Mouse (Mus musculus): ENCODE data around the gene Lsm4. TPM values are rescaled to one million over a fixed set of nuclear protein-coding genes. Genes with fewer than 3 reads are reported as not detected.
A peak's percentile ranks its signal among the peaks of the same experiment; 100 is the strongest.

Gene Lsm4
- 286 and 323 TPM in 2 replicates for polyA plus RNA-seq (2015; fragmentation: Nextera tagmentation; extraction: Ambion mirVana)

DNA sequence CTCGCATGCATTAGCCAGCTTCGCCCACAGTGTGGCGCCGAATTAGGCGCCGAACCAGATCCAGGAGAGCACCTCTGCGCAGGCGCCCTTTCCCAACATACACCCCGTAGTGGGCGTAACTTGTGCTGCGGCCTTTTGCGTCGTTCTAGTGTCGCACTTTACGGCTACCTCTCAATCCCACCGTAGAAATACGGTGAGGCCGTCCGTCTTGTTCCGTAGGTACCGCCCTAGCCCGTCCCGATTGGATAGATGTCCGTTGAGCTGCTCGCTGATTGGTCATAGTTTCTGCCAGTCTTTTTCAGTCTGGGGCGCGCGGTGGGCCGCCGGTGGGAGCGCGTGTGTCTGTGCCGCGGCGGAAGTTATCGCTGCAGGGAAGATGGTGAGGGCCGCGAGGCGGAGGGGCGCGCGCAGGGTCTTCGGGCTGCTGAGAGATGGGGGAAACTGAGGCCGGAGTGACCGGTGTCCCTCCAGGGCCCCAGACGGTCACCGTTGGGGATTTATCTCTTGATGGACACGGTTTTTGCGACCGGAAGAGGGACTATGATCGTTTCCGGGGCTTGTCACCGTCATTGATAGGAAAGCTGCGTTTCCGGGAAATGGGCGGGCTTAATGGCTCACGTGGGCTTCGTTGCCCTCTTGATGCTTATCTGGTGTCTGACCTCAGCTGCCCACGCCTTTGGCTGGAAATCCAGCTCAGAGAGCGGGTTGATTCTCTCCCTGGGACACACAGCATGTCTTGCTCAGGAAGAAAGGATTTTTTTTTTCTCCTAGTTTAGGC lies at the start of gene Lsm4:
TSS of gene Lsm4 (plus strand) at position 170 of the 778 bp plus-strand sequence.
- Histone ChIP-seq H3K9me3 (no peaks in the 10 kb centered on the region), H3K4me1 (replicated peaks) (peaks cover 19% of the 10 kb centered on the region), H3K36me3 (peaks cover 13% of the 10 kb centered on the region), H3K4me3 (replicated peaks) (peak within 1 kb of the TSS; percentile 74), H3K4me2 (replicated peaks) (peak within 1 kb of the TSS; percentile 80), H3K27me3 (replicated peaks) (no peaks in the 10 kb centered on the region), H3K27ac (peak within 1 kb of the TSS; percentile 98), H3K9ac (peak within 1 kb of the TSS; percentile 79)
- under 1% methylated on average over 60 of the region's 60 CpGs for WGBS
- peak; percentile 98 for ATAC-seq

GRCm38 (mm10) chr8:70625104-70625503 lies 47.9 kb upstream of the Lsm4 start:
- Histone ChIP-seq H3K36me3 (no peaks in the 10 kb centered on the region), H3K4me1 (replicated peaks) (peaks cover 7% of the 10 kb centered on the region; the same call in 1 of the 2 replicates), H3K4me2 (replicated peaks) (no peak overlapping the region), H3K9me3 (no peaks in the 10 kb centered on the region), H3K27me3 (replicated peaks) (no peaks in the 10 kb centered on the region), H3K9ac (no peak overlapping the region), H3K27ac (no peak overlapping the region), H3K4me3 (replicated peaks) (no peak overlapping the region)
- no peak for ATAC-seq
- 15% methylated on average over 5 of the region's 5 CpGs for WGBS

- Histone ChIP-seq H3K4me2 (replicated peaks) (no peak overlapping the region), H3K27me3 (replicated peaks) (no peaks in the 10 kb centered on the region), H3K4me3 (replicated peaks) (no peak overlapping the region), H3K4me1 (replicated peaks) (peaks cover 26% of the 10 kb centered on the region), H3K9ac (no peak overlapping the region), H3K27ac (no peak overlapping the region), H3K9me3 (no peaks in the 10 kb centered on the region), H3K36me3 (no peaks in the 10 kb centered on the region)
- ATAC-seq = no peak
- WGBS = 87% methylated on average over 5 of the region's 5 CpGs
These were observed 46.0 kb upstream of the Lsm4 start for GRCm38 (mm10) chr8:70627041-70627440.

- Histone ChIP-seq H3K4me2 (replicated peaks) (peak overlapping the region; percentile 84), H3K4me1 (replicated peaks) (peaks cover 35% of the 10 kb centered on the region), H3K9me3 (no peaks in the 10 kb centered on the region), H3K36me3 (no peaks in the 10 kb centered on the region), H3K27ac (no peak overlapping the region), H3K4me3 (replicated peaks) (no peak overlapping the region; the same call in 1 of the 2 replicates), H3K27me3 (replicated peaks) (no peaks in the 10 kb centered on the region), H3K9ac (no peak overlapping the region)
- no peak for ATAC-seq
- 58% methylated on average over 7 of the region's 7 CpGs for whole genome bisulfite sequencing
These were observed 44.0 kb upstream of the Lsm4 start for GRCm38 (mm10) chr8:70628986-70629490.

GRCm38 (mm10) chr8:70629574-70630531 lies 43.2 kb upstream of the Lsm4 start:
- ATAC-seq = peak; percentile 90
- H3K27ac ChIP-seq = peak overlapping the region; percentile 61; the same call in 1 of the 2 replicates
- H3K9ac ChIP-seq = peak overlapping the region; percentile 51
- H3K4me2 ChIP-seq (replicated peaks) = peak overlapping the region; percentile 84
- no peaks in the 10 kb centered on the region for H3K9me3 ChIP-seq
- H3K4me1 ChIP-seq (replicated peaks) = peaks cover 38% of the 10 kb centered on the region
- H3K4me3 ChIP-seq (replicated peaks) = peak overlapping the region; percentile 49
- no peaks in the 10 kb centered on the region for H3K27me3 ChIP-seq (replicated peaks)
- WGBS = under 1% methylated on average over 60 of the region's 60 CpGs
- H3K36me3 ChIP-seq = no peaks in the 10 kb centered on the region

DNA sequence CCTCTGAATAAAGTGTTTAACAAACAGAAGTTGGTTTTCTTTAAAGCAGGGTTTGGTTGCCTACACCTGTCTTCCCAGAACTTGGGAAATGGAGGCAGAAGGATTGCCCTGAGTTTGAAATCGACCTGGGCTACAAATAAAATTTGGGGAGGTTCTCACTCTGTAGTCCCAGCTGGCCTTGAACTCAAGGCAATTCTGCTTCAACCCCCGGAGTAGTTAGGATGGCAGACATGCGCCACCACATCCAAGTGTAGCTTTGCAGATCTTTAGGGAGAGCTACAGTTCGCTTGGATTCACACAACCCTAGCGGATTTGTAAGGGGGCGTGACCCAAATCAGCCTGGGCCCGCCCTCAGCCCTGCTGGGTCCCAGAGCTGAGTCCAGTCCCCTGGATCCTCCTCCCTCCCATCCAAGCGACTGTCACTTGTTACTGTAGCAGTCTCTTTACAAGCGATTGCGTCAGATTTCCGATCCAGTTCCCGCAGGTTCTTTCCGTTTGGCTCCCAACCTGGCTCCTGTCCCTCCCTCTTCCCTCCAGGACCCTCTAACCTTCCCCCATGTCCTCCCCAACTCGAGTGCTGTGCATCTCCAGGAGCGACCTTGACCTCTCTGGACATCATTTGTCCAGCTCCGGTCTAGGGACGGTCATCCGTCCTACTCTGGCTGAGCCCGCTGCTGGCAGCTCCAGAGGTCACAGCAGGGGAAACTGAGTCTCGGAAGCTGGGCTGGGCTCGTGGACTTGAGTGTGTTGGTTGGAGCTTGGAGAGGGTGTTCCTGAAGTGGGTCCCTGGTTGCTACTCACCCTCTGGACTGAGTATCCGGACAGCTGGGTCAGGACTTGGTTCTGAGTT lies 42.3 kb upstream of the Lsm4 start:
- H3K4me1 ChIP-seq (replicated peaks) = peaks cover 43% of the 10 kb centered on the region
- H3K36me3 ChIP-seq = no peaks in the 10 kb centered on the region
- H3K9me3 ChIP-seq = no peaks in the 10 kb centered on the region
- peak overlapping the region; percentile 84 for H3K4me2 ChIP-seq (replicated peaks)
- no peaks in the 10 kb centered on the region for H3K27me3 ChIP-seq (replicated peaks)
- H3K27ac ChIP-seq = peak overlapping the region; percentile 59
- peak overlapping the region; percentile 22 for H3K4me3 ChIP-seq (replicated peaks)
- H3K9ac ChIP-seq = peak overlapping the region; percentile 17; the same call in 1 of the 2 replicates
- ATAC-seq = peak; percentile 60
- 15% methylated on average over 22 of the region's 22 CpGs for WGBS

- Histone ChIP-seq H3K9me3 (no peaks in the 10 kb centered on the region), H3K27ac (peak overlapping the region; percentile 59; the same call in 1 of the 2 replicates), H3K4me1 (replicated peaks) (peaks cover 43% of the 10 kb centered on the region), H3K4me3 (replicated peaks) (peak overlapping the region; percentile 22), H3K36me3 (no peaks in the 10 kb centered on the region), H3K4me2 (replicated peaks) (peak overlapping the region; percentile 84), H3K27me3 (replicated peaks) (no peaks in the 10 kb centered on the region), H3K9ac (peak overlapping the region; percentile 17)
- WGBS = 13% methylated on average over 24 of the region's 24 CpGs
- peak; percentile 18 for ATAC-seq
These were observed 41.6 kb upstream of the Lsm4 start for GRCm38 (mm10) chr8:70631436-70631835.

GRCm38 (mm10) chr8:70632346-70632892 lies 40.6 kb upstream of the Lsm4 start, which contains the start of gene Gdf15:
TSS of gene Gdf15 (minus strand) at chr8:70632456.
- H3K9me3 ChIP-seq = no peaks in the 10 kb centered on the region
- H3K36me3 ChIP-seq = no peaks in the 10 kb centered on the region
- H3K9ac ChIP-seq = peak within 1 kb of the TSS; percentile 17
- H3K27me3 ChIP-seq (replicated peaks) = no peaks in the 10 kb centered on the region
- no peak for ATAC-seq
- peaks cover 43% of the 10 kb centered on the region for H3K4me1 ChIP-seq (replicated peaks)
- peak within 1 kb of the TSS; percentile 22 for H3K4me3 ChIP-seq (replicated peaks)
- peak within 1 kb of the TSS; percentile 59; the same call in 1 of the 2 replicates for H3K27ac ChIP-seq
- H3K4me2 ChIP-seq (replicated peaks) = peak within 1 kb of the TSS; percentile 84
- WGBS = 67% methylated on average over 6 of the region's 6 CpGs

GRCm38 (mm10) chr8:70634066-70634465 lies 39.0 kb upstream of the Lsm4 start:
- 57% methylated on average over 6 of the region's 6 CpGs for whole genome bisulfite sequencing
- Histone ChIP-seq H3K36me3 (no peaks in the 10 kb centered on the region), H3K27ac (no peak overlapping the region), H3K9ac (no peak overlapping the region), H3K27me3 (replicated peaks) (no peaks in the 10 kb centered on the region), H3K4me1 (replicated peaks) (peaks cover 49% of the 10 kb centered on the region), H3K9me3 (no peaks in the 10 kb centered on the region), H3K4me3 (replicated peaks) (no peak overlapping the region), H3K4me2 (replicated peaks) (no peak overlapping the region)
- no peak for ATAC-seq

DNA sequence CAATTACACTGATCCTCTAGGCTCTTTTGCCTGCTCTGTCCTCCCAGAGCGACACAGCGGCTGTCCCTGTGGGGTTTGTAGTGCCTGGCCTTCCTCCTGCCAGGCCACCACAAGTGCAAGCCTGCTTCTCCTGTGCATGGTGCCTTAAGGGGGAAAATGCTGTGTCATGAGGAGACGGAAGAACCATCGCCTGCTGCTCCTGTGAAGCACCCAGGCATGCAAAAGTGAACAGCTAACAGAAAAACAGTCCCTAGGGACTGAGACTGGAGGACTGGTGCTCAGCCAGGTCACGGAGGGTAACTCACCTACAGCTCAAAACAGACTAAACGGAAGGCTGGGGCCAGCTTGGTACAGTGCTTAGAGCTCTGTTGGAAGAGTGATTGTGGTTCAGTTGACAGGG lies 37.5 kb upstream of the Lsm4 start:
- Histone ChIP-seq H3K27me3 (replicated peaks) (no peaks in the 10 kb centered on the region), H3K27ac (no peak overlapping the region), H3K36me3 (no peaks in the 10 kb centered on the region), H3K4me3 (replicated peaks) (no peak overlapping the region), H3K9me3 (no peaks in the 10 kb centered on the region), H3K4me1 (replicated peaks) (peaks cover 41% of the 10 kb centered on the region), H3K9ac (no peak overlapping the region), H3K4me2 (replicated peaks) (no peak overlapping the region)
- no peak for ATAC-seq
- WGBS = 78% methylated on average over 6 of the region's 6 CpGs

GRCm38 (mm10) chr8:70636838-70637237 lies 36.2 kb upstream of the Lsm4 start:
- WGBS = 53% methylated on average over 8 of the region's 8 CpGs
- H3K27me3 ChIP-seq (replicated peaks) = no peaks in the 10 kb centered on the region
- no peak overlapping the region for H3K4me3 ChIP-seq (replicated peaks)
- peaks cover 28% of the 10 kb centered on the region for H3K4me1 ChIP-seq (replicated peaks)
- 0 out of 2 replicates have a peak overlapping the region, but pooled peaks have one; percentile 9 for H3K4me2 ChIP-seq (replicated peaks)
- H3K27ac ChIP-seq = peak overlapping the region; percentile 67
- no peaks in the 10 kb centered on the region for H3K36me3 ChIP-seq
- ATAC-seq = peak; percentile 63
- H3K9ac ChIP-seq = no peak overlapping the region; the same call in 1 of the 2 replicates
- H3K9me3 ChIP-seq = no peaks in the 10 kb centered on the region
